14 mouse cellular contexts compared by ENCODE assay signal in the genomic region with DNA sequence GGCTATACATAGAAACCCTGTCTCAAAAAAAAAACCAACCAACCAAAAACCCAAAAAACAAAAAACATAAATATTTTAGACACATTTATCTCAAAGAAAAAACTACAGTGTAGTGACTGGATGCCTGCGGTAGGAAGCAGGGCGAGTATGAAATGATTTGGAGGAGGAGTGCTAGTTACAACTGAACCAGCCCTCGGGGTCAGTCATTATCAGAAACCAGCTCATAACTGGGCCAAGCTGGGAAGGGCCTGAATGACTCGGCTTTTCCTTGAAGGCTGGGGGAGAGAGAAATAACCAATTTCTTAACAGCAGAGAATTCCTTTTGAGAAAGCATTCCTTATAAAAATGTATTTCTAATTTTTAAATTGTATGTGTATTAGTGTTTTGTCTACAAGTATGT. TPM values are rescaled to one million over a fixed set of nuclear protein-coding genes. Genes with fewer than 3 reads are reported as not detected.
DNase-seq lines count a peak whose midpoint lies in the region; ATAC-seq lines count a peak whose summit lies in the region.
"Had no signal": no experiment of that assay in that cellular context is flagged by ENCODE, and none has a peak within 500 bp of the region (broad histone marks: within the 10 kb centered on the region; RNA-seq: fewer than 3 reads in every experiment).

No protein-coding gene starts in this region.

- peaks cover 8% of the 10 kb centered on the region; the same call in 1 of the 2 replicates for H3K9me3 ChIP-seq in heart, embryonic 13.5 days
- H3K9me3 ChIP-seq in megakaryocyte, embryonic 14.5 days: peaks cover 8% of the 10 kb centered on the region
- H3K9me3 ChIP-seq in liver, embryonic 11.5 days (ENCODE audit: control insufficient read depth, low read length): peaks cover 6% of the 10 kb centered on the region

- H3K36me3 ChIP-seq in heart, embryonic 13.5 days: peaks cover 96% of the 10 kb centered on the region
- peaks cover 84% of the 10 kb centered on the region for H3K36me3 ChIP-seq in megakaryocyte, embryonic 14.5 days (replicated peaks; ENCODE audit: low read length)
- peaks cover 36% of the 10 kb centered on the region for H3K36me3 ChIP-seq in liver, embryonic 11.5 days (ENCODE audit: control insufficient read depth, insufficient read depth, low read length)

- H3K9ac ChIP-seq in heart, embryonic 13.5 days: 0 out of 2 replicates have a peak overlapping the region, but pooled peaks have one; percentile 50
- no peak overlapping the region for H3K9ac ChIP-seq in liver, embryonic 11.5 days (ENCODE audit: low read depth, low read length)
- H3K9ac ChIP-seq: neural tube, embryonic 13.5 days had no signal

- 60% methylated on average over 4 of the region's 4 CpGs for WGBS in heart, embryonic 13.5 days
- 53% methylated on average over 4 of the region's 4 CpGs for WGBS in liver, embryonic 11.5 days

- peaks cover 84% of the 10 kb centered on the region for H3K4me1 ChIP-seq in heart, embryonic 13.5 days
- H3K4me1 ChIP-seq in megakaryocyte, embryonic 14.5 days: peaks cover 77% of the 10 kb centered on the region
- peaks cover 51% of the 10 kb centered on the region for H3K4me1 ChIP-seq in liver, embryonic 11.5 days (replicated peaks; ENCODE audit: control insufficient read depth, insufficient read depth, low read length)

- no peaks in the 10 kb centered on the region for H3K27me3 ChIP-seq in heart, embryonic 13.5 days (replicated peaks)
- H3K27me3 ChIP-seq in megakaryocyte, embryonic 14.5 days (replicated peaks): no peaks in the 10 kb centered on the region
- H3K27me3 ChIP-seq in liver, embryonic 11.5 days (replicated peaks; ENCODE audit: control insufficient read depth, insufficient read depth, low read length): no peaks in the 10 kb centered on the region
- H3K27me3 ChIP-seq: neural tube, embryonic 13.5 days had no signal

- no peak overlapping the region for H3K4me3 ChIP-seq in heart, embryonic 13.5 days
- peak overlapping the region; percentile 85 for H3K4me3 ChIP-seq in megakaryocyte, embryonic 14.5 days (replicated peaks)
- H3K4me3 ChIP-seq in liver, embryonic 11.5 days (ENCODE audit: low read depth, low read length): no peak overlapping the region
- H3K4me3 ChIP-seq: hindbrain, embryonic 10.5 days; neural tube, embryonic 13.5 days had no signal

- ATAC-seq in heart, embryonic 13.5 days (ENCODE audit: extremely low read depth, insufficient number of reproducible peaks, low FRiP score, low TSS enrichment): no peak
- ATAC-seq in megakaryocyte, adult 5-6 weeks (ENCODE audit: poor library complexity, severe bottlenecking): no peak
- no peak for ATAC-seq in liver, embryonic 11.5 days (replicated peaks; ENCODE audit: low FRiP score)

- DNase-seq in heart, postnatal 36 days: no peak
- DNase-seq in liver, embryonic 11.5 days (ENCODE audit: low spot score): no peak
- DNase-seq in thymus, postnatal 25 days: no peak
- no peak for DNase-seq in left cerebral cortex, adult 8-10 months (ENCODE audit: low spot score in 2 of 2)
- DNase-seq: adrenal gland, adult 8-10 months; kidney, adult 2 months; midbrain, embryonic 14.5 days; retina, postnatal 1 day; thymus, postnatal 36 days had no signal

- peak overlapping the region; percentile 78 for H3K27ac ChIP-seq in heart, embryonic 13.5 days (replicated peaks)
- H3K27ac ChIP-seq in liver, embryonic 11.5 days (ENCODE audit: low read depth, low read length): peak overlapping the region; percentile 59; the same call in 1 of the 2 replicates
- H3K27ac ChIP-seq: hindbrain, embryonic 10.5 days had no signal

- H3K4me2 ChIP-seq in heart, embryonic 13.5 days: no peak overlapping the region
- no peak overlapping the region for H3K4me2 ChIP-seq in liver, embryonic 11.5 days
- H3K4me2 ChIP-seq: neural tube, embryonic 13.5 days had no signal

- intact Hi-C loops in heart, postnatal 36 days (cut with DNase I): no loop called here

RNA-seq across cellular contexts. Expression of gene Tpm1, which starts 11.5 kb away (rescaled TPM):
- polyA plus RNA-seq in heart, embryonic 13.5 days (2015; fragmentation: Nextera tagmentation; extraction: Ambion mirVana): 3,954 and 4,354 TPM in 2 replicates
- over 10,000 TPM; 11,452 to 11,878 TPM for total RNA-seq in heart, postnatal 36 days (2021)
- 27.0 and 240 TPM in 2 replicates for polyA plus RNA-seq in megakaryocyte, embryonic 14.5 days (2012; ENCODE audit: insufficient read depth, low replicate concordance)
- total RNA-seq in megakaryocyte, adult 5-6 weeks (2015): 27.3 and 27.9 TPM in 2 replicates
- total RNA-seq in megakaryocyte, adult 5-6 weeks (2017): 34.1 and 39.8 TPM in 2 replicates
- 378 and 420 TPM in 2 replicates for polyA plus RNA-seq in liver, embryonic 11.5 days (2014; fragmentation: Nextera tagmentation; extraction: Ambion mirVana)
- total RNA-seq in left cerebral cortex, adult 8-10 months (2022): 100 to 1,000 TPM; 208 to 237 (median 224) TPM

Comparison
In these comparisons a context has a peak if more than half of its experiments do, and no peak if none do; other contexts are left out.
1. RNA of gene Tpm1, which starts 11.5 kb away (total RNA-seq): 11,452 to 11,878 TPM in heart, postnatal 36 days; 208 to 237 TPM in left cerebral cortex, adult 8-10 months and 27.3 to 39.8 TPM in megakaryocyte, adult 5-6 weeks; every median in the first group is over 10 times any median in the second.